Mouse (Mus musculus) urinary bladder, postnatal 14 days (tissue): Measurements from ENCODE around the gene Flcn.
A peak's percentile ranks its signal among the peaks of the same experiment; 100 is the strongest.

Experiments used
- DNase-seq: peaks from one replicate; pipeline ENCODE4 v3.0.0; 2021; ENCODE audit warnings: low spot score

The Flcn gene

DNA sequence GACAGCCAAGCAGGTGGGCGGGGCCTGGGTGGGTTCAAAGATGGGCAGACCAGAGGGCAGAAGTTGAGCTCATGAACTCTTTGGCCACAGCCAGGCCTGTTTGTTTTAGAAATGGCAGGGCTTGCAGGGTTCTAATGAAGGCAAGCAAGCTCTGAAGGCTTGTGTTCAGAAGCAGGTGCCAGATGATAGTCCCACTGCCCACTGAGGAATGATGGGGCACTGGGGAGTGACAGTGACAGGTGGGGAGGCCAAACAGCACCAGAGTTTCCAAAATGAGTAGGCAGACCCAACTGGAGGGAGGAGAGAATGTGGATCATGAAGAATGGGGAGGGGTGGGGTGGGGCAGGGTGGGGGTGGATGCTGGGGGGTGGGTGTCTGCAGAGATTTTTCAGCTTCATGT lies 4.6 kb downstream of the Flcn start:
- no peak for DNase-seq

- no peak for DNase-seq
These were observed 5.3 kb downstream of the Flcn start for GRCm38 (mm10) chr11:59804409-59805110.

DNA sequence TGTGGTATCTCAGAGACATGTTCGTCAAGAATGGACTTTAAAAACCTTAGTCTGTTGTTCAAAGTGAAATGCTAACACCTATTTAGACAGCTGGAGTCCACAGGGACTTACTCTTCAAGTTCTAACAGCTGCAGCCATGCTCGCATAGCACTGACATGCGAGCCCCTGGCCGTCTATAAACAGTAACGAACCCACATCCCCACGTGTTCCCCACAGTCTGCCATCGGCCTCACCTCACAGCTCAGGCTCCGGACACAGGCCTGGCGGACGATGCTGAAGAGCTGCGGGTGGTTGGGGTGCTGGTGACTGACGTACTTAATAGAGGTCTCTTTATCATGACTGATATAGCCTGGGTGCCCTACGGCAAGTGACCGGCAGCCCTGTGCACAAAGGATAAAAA lies 6.3 kb downstream of the Flcn start:
- no peak for DNase-seq

DNA sequence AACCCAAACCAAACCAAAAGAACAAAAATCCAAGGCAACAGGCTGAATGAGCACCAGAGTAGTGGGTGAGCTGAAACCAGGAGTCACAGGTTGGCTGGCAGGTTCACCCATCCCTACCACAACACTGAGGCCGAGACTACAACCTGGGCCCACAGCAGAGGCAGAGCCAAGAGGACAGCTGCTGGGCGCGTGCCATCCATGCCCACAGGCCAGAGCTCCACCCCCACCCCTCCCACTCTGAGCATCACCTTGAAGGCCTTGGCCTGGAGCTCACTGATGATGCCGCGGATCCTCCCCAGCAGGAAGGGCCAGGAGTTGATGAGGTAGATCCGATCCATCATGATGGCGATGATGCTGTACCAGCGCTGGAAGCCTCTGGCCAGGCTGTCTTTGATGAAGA lies 7.9 kb downstream of the Flcn start:
- DNase-seq: no peak

- DNase-seq: no peak
These were observed 9.4 kb downstream of the Flcn start for GRCm38 (mm10) chr11:59800412-59800811.

GRCm38 (mm10) chr11:59793390-59793789 lies 16.4 kb downstream of the Flcn start:
- DNase-seq: no peak

- no peak for DNase-seq
These were observed 20.5 kb downstream of the Flcn start for GRCm38 (mm10) chr11:59789311-59789710.

- DNase-seq: peak; percentile 68
These were observed 22.5 kb downstream of the Flcn start, which contains the start of gene Pld6 for GRCm38 (mm10) chr11:59787199-59787781. TSS of gene Pld6 (minus strand) at chr11:59787645.

GRCm38 (mm10) chr11:59786444-59787198 lies 23.2 kb downstream of the Flcn start:
- DNase-seq: no peak

GRCm38 (mm10) chr11:59783591-59783990 lies 26.2 kb downstream of the Flcn start:
- DNase-seq: no peak

- no peak for DNase-seq
These were observed 27.7 kb downstream of the Flcn start for GRCm38 (mm10) chr11:59782091-59782590.

DNA sequence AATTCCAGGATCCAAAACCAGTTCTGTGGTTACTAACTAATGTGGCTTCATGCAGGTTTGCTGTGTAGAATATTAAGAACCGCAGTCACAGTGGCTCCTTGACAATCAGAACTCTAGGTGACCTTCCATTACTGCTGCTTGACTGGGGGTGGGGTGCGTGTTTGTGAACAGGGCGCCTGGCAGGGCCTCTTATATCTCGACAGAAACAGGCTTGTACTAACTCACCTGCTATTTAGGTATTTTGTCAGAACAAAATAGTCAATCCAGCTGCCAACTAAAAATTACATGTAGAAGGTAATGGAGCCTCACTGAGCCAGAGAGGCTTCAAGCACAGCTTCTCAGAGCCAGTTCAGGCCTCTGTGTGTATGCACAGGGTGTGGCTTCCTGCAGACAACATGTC lies 29.6 kb downstream of the Flcn start:
- DNase-seq: no peak

DNA sequence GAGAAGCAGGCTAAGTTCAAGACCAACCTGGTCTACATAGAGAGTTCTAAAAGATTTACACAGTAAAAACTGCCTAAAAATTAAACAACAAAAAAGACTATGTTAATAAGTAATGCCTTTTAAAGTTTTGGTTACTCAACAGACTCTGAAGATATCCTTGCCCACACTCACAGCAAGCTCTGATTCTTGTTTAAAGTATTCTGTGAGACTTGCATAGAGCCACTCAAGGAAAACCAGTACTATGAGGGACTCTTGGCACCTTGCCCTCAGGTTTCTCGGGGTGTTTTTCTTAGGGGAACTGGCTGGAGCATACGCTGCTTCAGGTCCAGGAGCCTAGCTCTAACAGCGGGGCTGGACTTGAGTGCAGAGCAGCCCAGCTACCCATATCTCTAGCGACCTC lies 30.4 kb downstream of the Flcn start:
- no peak for DNase-seq

GRCm38 (mm10) chr11:59778874-59779223 lies 31.0 kb downstream of the Flcn start:
- no peak for DNase-seq

- peak; percentile 82 for DNase-seq
These were observed 31.5 kb downstream of the Flcn start for GRCm38 (mm10) chr11:59778181-59778873.

DNA sequence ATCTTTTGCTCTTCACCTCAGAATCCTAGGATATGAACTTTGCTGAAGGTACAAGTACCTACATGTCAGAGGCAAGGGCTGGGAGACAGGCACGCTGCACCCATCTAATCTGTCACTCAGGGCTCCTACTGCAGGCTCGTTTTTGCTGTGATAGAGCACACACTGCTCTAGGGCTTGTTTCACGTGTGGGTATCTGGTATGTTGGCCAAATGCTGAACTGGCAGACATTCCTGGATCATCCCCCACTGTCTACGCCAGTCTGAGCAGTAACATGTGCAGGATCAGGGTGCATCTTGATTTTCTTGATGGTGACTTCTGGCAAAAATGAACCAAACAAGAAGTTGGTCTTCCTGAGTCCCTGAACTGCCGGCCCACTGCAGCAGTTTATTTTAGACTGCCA lies 32.6 kb downstream of the Flcn start:
- no peak for DNase-seq

GRCm38 (mm10) chr11:59775435-59776148 lies 34.2 kb downstream of the Flcn start:
- DNase-seq: no peak

DNA sequence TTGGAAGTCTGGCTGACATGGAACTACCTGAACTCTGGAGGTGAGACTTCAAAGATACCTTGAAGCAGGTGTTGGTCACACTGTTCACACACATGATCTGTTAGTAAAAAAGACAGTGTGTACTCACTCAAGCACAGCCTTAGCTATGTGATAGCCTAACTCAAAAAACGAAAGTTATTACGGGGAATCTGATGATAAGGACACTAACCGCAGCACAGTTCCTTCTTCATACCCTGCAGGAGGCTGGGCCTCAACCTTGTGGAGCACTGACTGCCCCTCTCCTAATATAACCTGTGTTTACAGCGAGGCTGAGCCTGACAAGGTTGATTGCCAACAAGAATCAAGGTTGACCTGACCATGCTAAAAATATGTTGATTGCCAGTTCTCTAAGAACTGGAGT lies 35.3 kb downstream of the Flcn start:
- DNase-seq: no peak

GRCm38 (mm10) chr11:59772902-59773301 lies 36.9 kb downstream of the Flcn start:
- no peak for DNase-seq

DNA sequence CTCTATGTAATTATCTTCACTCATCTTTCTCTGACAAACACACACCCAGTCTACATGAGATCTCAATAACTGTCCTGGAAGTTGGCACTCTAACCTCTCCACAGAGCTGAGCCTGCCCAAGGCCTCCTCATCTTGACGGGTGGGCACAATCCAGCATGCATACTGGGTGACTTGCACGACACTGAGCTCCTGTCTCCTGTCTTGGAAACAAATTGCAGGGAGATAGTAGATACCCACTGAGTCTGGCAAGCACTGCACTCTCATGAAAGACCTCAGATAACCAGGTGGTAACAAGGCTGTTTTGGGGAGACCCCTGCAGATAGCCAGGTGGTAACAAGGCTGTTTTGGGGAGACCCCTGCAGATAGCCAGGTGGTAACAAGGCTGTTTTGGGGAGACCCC lies 37.5 kb downstream of the Flcn start:
- no peak for DNase-seq

GRCm38 (mm10) chr11:59770753-59771152 lies 39.1 kb downstream of the Flcn start:
- no peak for DNase-seq

DNA sequence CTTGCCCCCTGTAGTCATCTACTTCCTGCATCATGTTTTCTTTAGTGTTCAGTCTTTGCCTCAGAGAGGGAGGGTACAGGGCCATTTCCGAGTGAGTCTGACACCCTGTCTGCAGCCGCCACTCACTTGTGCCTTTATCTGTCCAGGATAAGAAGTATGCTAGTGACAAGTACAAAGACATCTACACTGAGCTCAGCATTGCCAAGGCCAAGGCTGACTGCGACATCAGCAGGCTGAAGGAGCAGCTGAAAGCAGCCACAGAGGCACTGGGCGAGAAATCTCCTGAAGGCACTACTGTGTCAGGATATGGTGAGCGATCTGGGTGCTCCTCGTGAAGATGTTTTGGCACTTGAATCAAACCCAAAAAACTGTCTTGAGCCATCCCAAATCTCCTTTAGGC lies 40.1 kb downstream of the Flcn start:
- DNase-seq: no peak
